Mouse (Mus musculus): ENCODE results near the gene Mboat7.

Mboat7 gene

DNA sequence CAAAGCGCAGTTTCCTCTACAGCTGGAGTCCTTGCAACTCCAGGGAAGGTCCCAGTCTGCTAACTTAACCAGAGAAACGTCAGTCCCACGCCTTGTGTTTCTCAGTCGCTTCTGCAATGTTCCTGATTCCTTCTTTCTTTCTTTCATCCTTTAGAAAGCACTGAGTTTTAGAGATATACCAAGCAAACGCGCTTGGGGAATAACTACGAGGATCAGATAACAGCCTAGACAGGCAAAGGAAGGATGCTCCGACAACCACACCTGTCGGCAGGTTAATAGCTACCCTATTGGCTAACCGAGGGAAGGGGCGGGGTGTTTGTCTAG is 49.0 kb downstream of the Mboat7 start:
- DNase-seq (ENCODE audit: low read depth, low spot score), result no peak

DNA sequence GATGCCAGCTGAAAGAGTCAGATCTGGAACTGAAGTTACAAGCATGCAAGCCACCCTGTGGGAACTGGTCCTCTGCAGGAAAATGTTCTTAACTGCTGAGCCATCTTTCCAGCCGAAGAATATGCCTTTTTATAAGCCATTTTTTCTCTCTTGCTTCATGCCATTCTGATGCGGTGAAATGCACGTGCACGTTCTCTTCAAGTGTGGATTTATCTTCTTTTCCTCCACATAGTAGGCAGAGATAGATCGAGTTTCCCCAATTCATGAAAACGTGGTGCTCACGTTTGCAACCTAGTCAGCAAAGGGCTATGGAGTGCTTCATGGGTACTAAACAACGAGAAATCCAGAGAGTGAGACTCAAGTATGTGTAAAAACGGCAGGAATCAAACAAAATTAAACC is 49.5 kb downstream of the Mboat7 start:
- DNase-seq (ENCODE audit: low read depth, low spot score), result no peak

DNA sequence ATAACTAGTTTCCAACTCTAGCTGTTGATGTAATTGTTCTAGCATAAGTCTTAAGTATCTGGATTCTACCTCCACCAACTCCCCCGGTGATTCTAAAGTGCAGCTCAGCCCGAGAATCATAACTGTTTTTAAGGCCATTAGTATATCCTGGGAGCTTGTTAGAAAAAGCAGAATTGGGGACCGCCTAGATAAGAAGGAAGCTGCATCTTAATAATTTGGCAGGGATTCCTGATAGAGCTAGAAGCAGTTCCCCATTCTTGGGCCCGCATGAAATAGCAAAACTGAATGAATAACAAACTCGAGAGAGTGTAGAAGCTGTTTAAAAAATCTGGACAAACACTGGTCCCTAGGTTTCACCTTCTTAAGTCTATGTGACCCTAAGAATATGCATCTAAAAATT is 49.9 kb downstream of the Mboat7 start:
- DNase-seq (ENCODE audit: low read depth, low spot score), result no peak

DNA sequence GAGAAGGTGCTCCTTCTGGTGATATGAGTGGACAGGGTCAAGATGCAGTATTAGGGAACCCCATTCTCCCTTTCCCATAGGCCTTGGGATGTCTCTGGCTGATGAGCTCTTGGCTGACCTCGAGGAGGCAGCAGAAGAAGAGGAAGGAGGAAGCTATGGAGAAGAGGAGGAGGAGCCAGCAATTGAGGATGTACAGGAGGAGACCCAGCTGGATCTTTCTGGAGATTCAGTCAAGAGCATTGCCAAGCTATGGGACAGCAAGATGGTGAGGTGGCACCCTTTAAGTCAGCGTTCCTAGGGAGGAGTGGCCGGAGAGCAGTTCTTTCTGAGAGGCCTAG is 62.9 kb downstream of the Mboat7 start:
- no peak for DNase-seq (ENCODE audit: low read depth, low spot score)

DNA sequence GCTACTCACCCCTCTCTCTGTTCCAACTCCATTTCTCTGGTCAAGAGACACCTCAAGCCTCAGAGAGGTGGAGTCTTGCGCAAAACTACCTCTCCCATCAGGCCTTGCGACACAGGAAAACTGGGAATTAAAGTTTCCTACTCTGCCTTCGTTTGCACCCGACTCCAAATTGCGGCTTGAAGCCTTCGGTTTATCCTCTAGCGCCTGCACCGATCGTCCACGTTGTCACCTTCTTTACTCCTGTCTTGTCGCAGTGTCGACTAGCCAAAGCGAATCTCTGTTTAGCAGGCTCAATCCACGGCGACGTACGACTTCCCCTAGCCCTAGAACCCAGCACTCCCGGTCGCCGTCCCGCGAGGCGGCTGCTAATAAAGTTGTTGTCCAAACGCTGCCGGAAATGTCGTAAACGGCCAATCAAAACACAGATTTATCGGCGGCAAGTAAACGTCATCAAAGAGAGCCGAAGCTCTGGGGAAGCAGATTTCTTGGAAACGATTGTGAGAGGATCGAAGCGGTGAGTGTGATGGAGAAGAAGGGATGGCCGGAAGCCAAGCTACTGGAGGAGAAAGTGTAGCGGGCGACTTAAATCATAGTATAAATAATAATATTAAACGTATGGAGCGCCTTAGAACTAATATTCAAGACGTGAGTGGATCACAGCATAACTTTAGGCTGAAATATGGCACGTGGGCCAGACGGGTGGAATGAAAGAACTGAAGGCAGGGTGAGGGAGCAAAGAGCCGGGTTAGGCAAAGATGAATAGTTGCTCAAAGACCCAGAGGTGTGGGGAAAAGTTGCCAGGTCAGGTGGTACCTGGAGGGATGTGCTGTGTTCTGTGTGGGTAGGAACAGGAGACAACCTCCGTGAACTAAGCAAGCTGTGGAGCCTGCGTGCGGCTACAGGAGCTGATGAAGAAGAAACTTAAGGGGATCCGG is 63.5 kb downstream of the Mboat7 start, which contains the start of the genes Tfpt and Prpf31:
Tfpt (minus strand) TSS at position 387 of the 935 bp plus-strand sequence.
Prpf31 (plus strand) TSS at position 443 of the 935 bp plus-strand sequence.
- DNase-seq (ENCODE audit: low read depth, low spot score), result peak; percentile 96

DNA sequence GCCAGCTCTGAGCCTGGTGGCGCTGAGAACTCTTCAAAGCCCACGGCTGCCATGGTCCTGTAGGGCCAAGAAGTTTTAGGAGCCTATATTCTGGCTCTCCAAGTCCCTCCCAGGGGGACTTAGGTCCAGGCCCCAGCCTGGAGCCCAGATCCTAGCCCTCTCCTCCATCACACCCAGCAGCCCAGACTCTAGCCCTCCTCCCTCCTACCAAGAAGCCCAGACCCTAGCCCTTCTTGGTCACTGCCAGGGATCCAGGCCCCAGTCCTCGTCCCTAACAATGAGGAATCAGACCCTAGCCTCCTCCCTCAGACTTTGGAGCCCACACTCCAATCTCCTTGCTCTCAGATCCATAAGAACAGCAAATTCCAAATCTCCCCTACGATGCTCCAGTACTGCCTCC is 64.3 kb downstream of the Mboat7 start:
- no peak for DNase-seq (ENCODE audit: low read depth, low spot score)

Measured in forelimb bud, embryonic 11.5 days (tissue).